Mouse (Mus musculus): ENCODE data around the gene Grid1. TPM values are rescaled to one million over a fixed set of nuclear protein-coding genes. Genes with fewer than 3 reads are reported as not detected.

Gene Grid1
- polyA plus RNA-seq, 1 experiment = 0.24 TPM

DNA sequence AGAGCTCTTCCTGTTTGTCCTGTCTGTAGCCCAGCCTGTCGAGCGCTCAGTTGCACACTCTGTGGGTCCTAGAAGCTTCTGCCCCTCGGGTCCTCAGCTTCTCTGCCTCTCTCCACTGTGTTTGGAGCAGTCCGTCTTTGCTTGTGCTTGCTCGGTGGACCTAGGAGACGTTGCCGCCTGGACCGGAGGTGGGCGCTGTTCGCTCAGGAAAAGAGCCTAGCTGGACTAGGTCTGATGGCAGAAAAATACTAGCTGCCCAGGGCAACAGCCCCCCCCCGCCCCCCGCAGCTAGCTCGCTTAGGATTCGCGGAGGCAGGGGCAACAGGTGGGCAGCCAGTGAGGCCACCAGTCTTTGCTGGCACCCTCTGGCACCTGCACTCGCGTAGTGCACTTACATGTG lies 3.2 kb downstream of the Grid1 start:
- H3K9ac ChIP-seq (ENCODE audit: low read depth, poor library complexity, severe bottlenecking) = no peak overlapping the region
- peak overlapping the region; percentile 6 for H3K4me3 ChIP-seq (ENCODE audit: low read depth, low read length)
- H3K36me3 ChIP-seq (ENCODE audit: control insufficient read depth, insufficient read depth, low read length, poor library complexity, severe bottlenecking) = no peaks in the 10 kb centered on the region

DNA sequence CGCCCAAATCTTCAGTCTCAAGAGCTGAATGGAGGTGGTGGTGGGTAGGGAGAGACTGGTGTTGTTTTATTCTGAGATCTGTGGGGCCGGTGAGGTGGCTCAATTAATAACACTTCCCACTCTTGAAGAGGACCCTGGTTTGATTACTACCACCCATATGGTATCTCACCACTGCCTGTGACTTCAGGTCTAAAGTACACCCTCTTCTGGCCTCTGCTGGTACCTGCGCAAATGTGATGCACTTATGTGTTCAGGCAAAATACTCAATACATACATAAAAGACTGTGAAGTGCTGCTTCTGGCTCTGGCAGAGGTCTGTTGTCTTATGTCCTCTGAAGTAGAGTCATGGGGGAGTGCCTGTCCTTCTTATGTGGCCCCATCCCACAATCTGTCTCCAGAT lies 4.3 kb downstream of the Grid1 start:
- Histone ChIP-seq H3K4me3 (ENCODE audit: low read depth, low read length) (no peak overlapping the region), H3K27ac (ENCODE audit: insufficient read depth, low read length) (no peak overlapping the region), H3K27me3 (ENCODE audit: control insufficient read depth, insufficient read depth, low read length, poor library complexity, severe bottlenecking) (peaks cover 19% of the 10 kb centered on the region), H3K4me1 (ENCODE audit: control insufficient read depth, insufficient read depth, low read length) (no peaks in the 10 kb centered on the region), H3K9ac (ENCODE audit: low read depth, poor library complexity, severe bottlenecking) (no peak overlapping the region), H3K9me3 (replicated peaks; ENCODE audit: control insufficient read depth, insufficient read depth, low read length, poor library complexity, severe bottlenecking) (no peaks in the 10 kb centered on the region), H3K36me3 (ENCODE audit: control insufficient read depth, insufficient read depth, low read length, poor library complexity, severe bottlenecking) (no peaks in the 10 kb centered on the region)
- TF ChIP-seq POLR2A (IDR thresholded peaks at IDR 0.05; ENCODE audit: insufficient read depth, low read length) (no peak), EP300 (IDR thresholded peaks at IDR 0.05; ENCODE audit: insufficient read depth, low read depth, low read length) (no peak), CTCF (IDR thresholded peaks at IDR 0.05; ENCODE audit: low read depth, low read length) (no peak)

More for the DNA sequence above, 3.2 kb downstream of the Grid1 start:
- peaks cover 26% of the 10 kb centered on the region for H3K27me3 ChIP-seq (ENCODE audit: control insufficient read depth, insufficient read depth, low read length, poor library complexity, severe bottlenecking)
- no peak overlapping the region for H3K27ac ChIP-seq (ENCODE audit: insufficient read depth, low read length)
- no peaks in the 10 kb centered on the region for H3K9me3 ChIP-seq (replicated peaks; ENCODE audit: control insufficient read depth, insufficient read depth, low read length, poor library complexity, severe bottlenecking)
- no peaks in the 10 kb centered on the region for H3K4me1 ChIP-seq (ENCODE audit: control insufficient read depth, insufficient read depth, low read length)
- TF ChIP-seq EP300 (IDR thresholded peaks at IDR 0.05; ENCODE audit: insufficient read depth, low read depth, low read length) = no peak
- TF ChIP-seq POLR2A (IDR thresholded peaks at IDR 0.05; ENCODE audit: insufficient read depth, low read length) = no peak
- peak; percentile 76 for TF ChIP-seq CTCF (IDR thresholded peaks at IDR 0.05; ENCODE audit: low read depth, low read length)

DNA sequence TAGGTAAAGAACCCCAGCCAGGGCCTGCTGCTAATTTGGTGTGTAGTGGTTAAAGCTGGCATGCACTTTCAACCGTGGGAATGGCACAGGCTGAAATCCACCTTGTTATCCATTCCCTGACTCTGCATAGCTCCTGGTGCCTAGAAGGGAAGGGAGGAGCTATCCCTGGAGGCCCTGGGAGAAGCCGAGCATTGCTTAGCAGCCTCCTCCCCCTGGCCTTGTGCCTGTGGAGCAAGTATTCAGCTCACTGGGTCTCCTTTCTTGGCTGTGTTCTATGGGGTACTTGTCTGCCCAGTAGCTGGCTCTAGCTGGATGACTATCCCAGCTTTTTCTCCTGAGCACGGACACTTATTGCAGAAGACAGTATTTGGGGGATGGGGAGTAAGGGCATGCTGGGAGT lies 6.0 kb downstream of the Grid1 start:
- TF ChIP-seq CTCF (IDR thresholded peaks at IDR 0.05; ENCODE audit: low read depth, low read length) (no peak), POLR2A (IDR thresholded peaks at IDR 0.05; ENCODE audit: insufficient read depth, low read length) (no peak), EP300 (IDR thresholded peaks at IDR 0.05; ENCODE audit: insufficient read depth, low read depth, low read length) (no peak)
- Histone ChIP-seq H3K27me3 (ENCODE audit: control insufficient read depth, insufficient read depth, low read length, poor library complexity, severe bottlenecking) (peaks cover 10% of the 10 kb centered on the region), H3K4me3 (ENCODE audit: low read depth, low read length) (no peak overlapping the region), H3K9ac (ENCODE audit: low read depth, poor library complexity, severe bottlenecking) (no peak overlapping the region), H3K27ac (ENCODE audit: insufficient read depth, low read length) (no peak overlapping the region), H3K4me1 (ENCODE audit: control insufficient read depth, insufficient read depth, low read length) (no peaks in the 10 kb centered on the region), H3K9me3 (replicated peaks; ENCODE audit: control insufficient read depth, insufficient read depth, low read length, poor library complexity, severe bottlenecking) (no peaks in the 10 kb centered on the region), H3K36me3 (ENCODE audit: control insufficient read depth, insufficient read depth, low read length, poor library complexity, severe bottlenecking) (no peaks in the 10 kb centered on the region)

DNA sequence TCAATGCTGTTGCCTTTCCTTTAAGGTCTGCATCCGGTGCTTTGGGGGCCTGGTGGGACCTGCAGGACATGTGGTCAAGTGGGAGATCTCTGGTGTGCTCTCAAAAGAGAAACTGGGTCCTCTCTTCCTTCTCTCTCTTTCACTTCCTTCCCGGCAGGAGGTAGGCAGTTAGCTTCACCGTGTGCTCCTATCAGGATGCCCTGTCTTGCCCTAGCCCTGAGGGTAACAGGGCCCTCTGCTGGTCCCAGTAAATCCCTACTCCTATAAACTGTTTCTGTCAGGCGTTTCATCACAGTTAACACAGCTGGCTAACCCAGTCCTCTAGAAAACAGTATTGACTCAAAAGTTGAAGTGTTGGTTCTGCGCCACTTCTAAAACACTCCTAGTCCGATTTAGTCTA lies 9.9 kb downstream of the Grid1 start:
- Histone ChIP-seq H3K27ac (ENCODE audit: insufficient read depth, low read length) (no peak overlapping the region), H3K27me3 (ENCODE audit: control insufficient read depth, insufficient read depth, low read length, poor library complexity, severe bottlenecking) (no peaks in the 10 kb centered on the region), H3K9ac (ENCODE audit: low read depth, poor library complexity, severe bottlenecking) (no peak overlapping the region), H3K36me3 (ENCODE audit: control insufficient read depth, insufficient read depth, low read length, poor library complexity, severe bottlenecking) (no peaks in the 10 kb centered on the region), H3K4me3 (ENCODE audit: low read depth, low read length) (no peak overlapping the region), H3K9me3 (replicated peaks; ENCODE audit: control insufficient read depth, insufficient read depth, low read length, poor library complexity, severe bottlenecking) (no peaks in the 10 kb centered on the region), H3K4me1 (ENCODE audit: control insufficient read depth, insufficient read depth, low read length) (no peaks in the 10 kb centered on the region)
- TF ChIP-seq CTCF (IDR thresholded peaks at IDR 0.05; ENCODE audit: low read depth, low read length) = no peak
- TF ChIP-seq POLR2A (IDR thresholded peaks at IDR 0.05; ENCODE audit: insufficient read depth, low read length) = no peak
- no peak for TF ChIP-seq EP300 (IDR thresholded peaks at IDR 0.05; ENCODE audit: insufficient read depth, low read depth, low read length)

DNA sequence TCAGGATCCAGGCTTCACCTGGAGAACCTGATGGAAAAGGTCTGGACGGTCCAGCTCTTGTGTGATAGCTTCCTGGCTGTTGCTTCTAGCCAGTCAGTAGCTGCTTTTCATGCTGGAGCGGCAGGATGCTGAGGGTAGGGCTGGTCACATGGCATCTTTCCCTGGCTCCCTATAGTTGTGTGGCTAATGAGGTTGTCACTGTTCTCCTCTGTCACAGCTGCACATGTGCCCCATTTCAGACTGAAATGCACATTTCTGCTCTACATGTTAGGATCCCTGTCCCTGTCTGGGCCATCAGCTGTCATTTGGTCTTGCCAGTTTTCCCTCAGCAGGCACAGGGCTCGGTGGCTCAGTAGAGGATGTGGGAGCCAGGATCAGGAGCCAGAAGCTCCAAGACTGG lies 17.2 kb downstream of the Grid1 start:
- Histone ChIP-seq H3K9ac (ENCODE audit: low read depth, poor library complexity, severe bottlenecking) (no peak overlapping the region), H3K27me3 (ENCODE audit: control insufficient read depth, insufficient read depth, low read length, poor library complexity, severe bottlenecking) (no peaks in the 10 kb centered on the region), H3K4me3 (ENCODE audit: low read depth, low read length) (no peak overlapping the region), H3K4me1 (ENCODE audit: control insufficient read depth, insufficient read depth, low read length) (no peaks in the 10 kb centered on the region), H3K27ac (ENCODE audit: insufficient read depth, low read length) (no peak overlapping the region), H3K36me3 (ENCODE audit: control insufficient read depth, insufficient read depth, low read length, poor library complexity, severe bottlenecking) (no peaks in the 10 kb centered on the region), H3K9me3 (replicated peaks; ENCODE audit: control insufficient read depth, insufficient read depth, low read length, poor library complexity, severe bottlenecking) (no peaks in the 10 kb centered on the region)
- TF ChIP-seq EP300 (IDR thresholded peaks at IDR 0.05; ENCODE audit: insufficient read depth, low read depth, low read length) (no peak), CTCF (IDR thresholded peaks at IDR 0.05; ENCODE audit: low read depth, low read length) (no peak), POLR2A (IDR thresholded peaks at IDR 0.05; ENCODE audit: insufficient read depth, low read length) (no peak)

DNA sequence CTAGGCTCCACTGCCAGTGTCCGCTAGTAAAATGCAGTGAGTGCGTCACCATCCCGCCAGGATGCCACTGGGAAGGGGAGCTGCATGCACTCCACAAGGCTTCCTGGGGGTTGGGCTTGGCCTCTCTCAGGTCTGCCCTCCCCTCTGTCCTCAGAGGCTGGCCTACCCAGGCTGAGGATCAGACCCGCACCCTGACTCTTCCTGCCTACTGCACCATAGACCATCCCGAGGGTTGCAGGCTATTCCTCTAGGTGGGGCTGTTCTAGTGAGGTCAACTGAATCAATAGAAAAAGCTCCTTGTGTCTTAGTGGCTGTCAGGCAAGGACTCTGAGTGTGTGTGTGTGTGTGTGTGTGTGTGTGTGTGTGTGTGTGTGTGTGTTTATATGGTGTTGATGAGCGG lies 19.1 kb downstream of the Grid1 start:
- Histone ChIP-seq H3K4me1 (ENCODE audit: control insufficient read depth, insufficient read depth, low read length) (no peaks in the 10 kb centered on the region), H3K9ac (ENCODE audit: low read depth, poor library complexity, severe bottlenecking) (no peak overlapping the region), H3K27ac (ENCODE audit: insufficient read depth, low read length) (no peak overlapping the region), H3K9me3 (replicated peaks; ENCODE audit: control insufficient read depth, insufficient read depth, low read length, poor library complexity, severe bottlenecking) (no peaks in the 10 kb centered on the region), H3K27me3 (ENCODE audit: control insufficient read depth, insufficient read depth, low read length, poor library complexity, severe bottlenecking) (no peaks in the 10 kb centered on the region), H3K36me3 (ENCODE audit: control insufficient read depth, insufficient read depth, low read length, poor library complexity, severe bottlenecking) (no peaks in the 10 kb centered on the region), H3K4me3 (ENCODE audit: low read depth, low read length) (no peak overlapping the region)
- TF ChIP-seq CTCF (IDR thresholded peaks at IDR 0.05; ENCODE audit: low read depth, low read length) = no peak
- no peak for TF ChIP-seq EP300 (IDR thresholded peaks at IDR 0.05; ENCODE audit: insufficient read depth, low read depth, low read length)
- no peak for TF ChIP-seq POLR2A (IDR thresholded peaks at IDR 0.05; ENCODE audit: insufficient read depth, low read length)
